Mouse (Mus musculus) testis, postnatal 14 days (tissue): ENCODE data around the gene Oser1.
"Not testable (repeated sequence)": the region's sequence is repeated elsewhere in the genome, so short reads cannot be mapped to it uniquely, and the experiment has no call there.

Source experiments
- DNase-seq: peaks from one replicate; pipeline ENCODE4 v3.0.0; 2021; ENCODE audit warnings: low spot score

The Oser1 gene

DNA sequence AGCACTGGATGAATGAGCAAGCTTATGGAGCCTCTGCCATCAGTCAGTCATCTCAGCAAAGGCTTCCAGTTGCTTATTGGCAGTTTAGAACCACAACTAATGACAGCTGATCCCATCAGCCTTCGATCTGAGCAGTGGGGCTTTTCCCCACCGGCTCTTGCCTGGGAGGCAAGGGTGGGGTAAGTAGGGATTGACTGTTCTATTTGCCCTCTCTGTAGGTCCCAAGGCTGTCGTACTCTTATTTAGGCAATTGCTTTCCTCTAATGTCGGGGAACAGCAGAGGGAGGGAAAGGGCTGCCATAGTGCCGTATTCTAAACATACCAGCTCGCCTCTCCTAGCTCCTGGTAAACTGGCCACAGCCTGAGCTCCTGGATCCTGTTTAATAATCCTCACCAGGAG is at the start of gene Oser1:
Oser1 (minus strand) TSS at position 101 of the 400 bp plus-strand sequence.
- no peak for DNase-seq

DNA sequence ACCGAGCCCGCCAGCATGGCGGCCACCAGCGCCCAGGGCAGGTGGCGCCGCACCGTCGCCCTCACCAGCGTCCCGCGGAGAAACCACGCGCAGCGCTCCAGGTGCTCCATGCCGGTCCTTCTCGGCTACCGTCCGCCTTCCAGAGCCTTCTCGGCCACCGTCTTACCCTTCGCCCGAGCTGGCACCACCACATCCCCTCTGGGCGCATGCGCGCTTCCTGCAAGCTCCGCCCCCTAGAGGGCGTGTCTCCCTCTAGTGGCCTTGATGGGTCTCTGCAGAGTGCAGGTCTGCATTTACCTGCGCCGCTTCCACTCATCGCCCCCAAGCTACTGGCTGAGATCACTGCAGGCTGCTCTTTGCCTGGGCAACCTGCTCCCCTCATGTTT is 48.0 kb upstream of the Oser1 start, which contains the start of gene Fitm2:
Fitm2 (minus strand) TSS at position 164 of the 386 bp plus-strand sequence.
- DNase-seq = peak; percentile 96

- DNase-seq = no peak
Observed at GRCm38 (mm10) chr2:163471710-163472465, 47.4 kb upstream of the Oser1 start.

- no peak for DNase-seq
Observed at GRCm38 (mm10) chr2:163471136-163471535, 46.6 kb upstream of the Oser1 start.

GRCm38 (mm10) chr2:163469711-163470110 is 45.2 kb upstream of the Oser1 start:
- no peak for DNase-seq

DNA sequence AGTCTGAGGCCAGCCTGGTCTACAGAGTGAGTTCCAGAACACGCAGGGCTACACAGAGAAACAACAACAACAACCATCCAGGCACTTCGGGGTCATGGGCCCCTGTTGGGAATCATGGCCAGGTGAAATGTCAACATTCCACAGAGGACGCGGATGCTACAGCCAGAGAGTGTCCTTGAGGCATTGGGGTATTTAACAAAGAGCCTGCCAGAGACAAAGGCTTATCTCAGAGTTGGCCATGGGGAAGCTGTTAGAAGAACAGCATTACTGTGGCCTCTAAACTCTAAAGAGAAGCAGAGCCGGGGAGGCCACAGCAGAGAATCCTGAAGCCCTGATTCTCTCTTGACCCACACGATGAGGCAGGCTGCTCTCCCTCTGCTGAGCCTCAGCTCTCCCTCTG is 44.4 kb upstream of the Oser1 start:
- no peak for DNase-seq

GRCm38 (mm10) chr2:163467585-163467984 is 43.1 kb upstream of the Oser1 start:
- peak; percentile 49 for DNase-seq

GRCm38 (mm10) chr2:163466771-163467170 is 42.3 kb upstream of the Oser1 start:
- no peak for DNase-seq

DNA sequence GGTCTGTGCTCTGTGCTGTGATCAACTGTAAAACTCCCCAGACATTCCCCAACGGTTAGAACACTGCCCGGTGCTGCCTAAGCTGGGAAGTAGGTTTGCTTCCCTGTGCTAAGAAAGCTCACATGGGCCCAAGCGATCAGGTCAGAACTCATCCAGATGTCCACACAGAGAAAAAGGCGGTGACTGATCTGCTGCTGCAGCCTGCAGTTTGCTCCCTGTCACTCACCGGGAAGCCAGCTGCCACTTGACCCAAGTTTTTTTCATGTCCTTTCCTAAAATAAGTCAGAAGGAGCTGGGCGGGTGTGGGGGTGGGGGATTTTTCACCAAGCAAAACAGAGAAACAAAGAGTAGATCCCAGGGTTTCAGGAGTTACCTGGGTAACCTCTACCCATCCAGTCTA is 40.1 kb upstream of the Oser1 start:
- DNase-seq = no peak

DNA sequence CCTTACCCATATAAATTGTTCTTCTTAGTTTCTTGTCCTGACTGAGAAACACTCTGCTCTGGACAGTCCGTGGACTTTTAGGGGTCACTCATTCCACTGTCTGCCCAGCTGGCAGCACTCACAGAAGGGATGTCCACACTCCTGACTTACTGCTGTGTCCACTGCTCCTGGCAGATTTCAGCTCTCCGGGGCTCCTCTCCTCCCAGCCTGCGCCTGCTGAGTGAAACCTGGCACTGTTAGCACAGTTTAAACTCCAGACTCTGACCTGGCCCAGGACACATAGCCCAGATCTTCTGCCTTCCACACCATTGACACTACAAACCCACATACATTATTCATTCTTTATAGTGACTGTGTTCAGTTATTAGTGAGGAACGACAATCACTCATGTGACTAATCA is 39.5 kb upstream of the Oser1 start:
- DNase-seq = no peak

DNA sequence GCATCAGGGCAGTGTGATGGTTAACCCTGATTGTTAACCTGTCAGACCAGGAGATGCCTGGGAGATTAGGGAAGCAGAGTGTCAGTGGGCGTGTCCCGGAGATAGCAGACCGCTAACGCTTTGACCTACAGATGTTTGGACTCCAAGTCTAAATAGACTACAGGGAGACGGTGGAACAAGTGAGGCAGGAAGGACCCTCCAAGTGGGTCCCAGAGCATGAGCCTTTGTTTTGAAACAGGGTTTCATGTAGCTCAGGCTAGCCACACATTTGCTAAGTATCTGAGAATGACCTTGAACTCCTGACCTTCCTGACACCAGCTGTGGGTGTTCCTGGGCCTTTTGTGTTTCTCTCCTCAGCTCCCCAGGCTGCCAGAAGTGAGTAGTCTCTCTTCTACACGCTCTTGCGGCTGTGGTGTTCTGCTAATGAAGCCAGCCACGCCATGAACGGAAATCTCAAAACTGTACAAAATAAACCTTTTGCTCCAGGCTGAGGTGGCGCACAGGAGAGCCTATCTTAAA is 38.8 kb upstream of the Oser1 start:
- DNase-seq = no peak

DNA sequence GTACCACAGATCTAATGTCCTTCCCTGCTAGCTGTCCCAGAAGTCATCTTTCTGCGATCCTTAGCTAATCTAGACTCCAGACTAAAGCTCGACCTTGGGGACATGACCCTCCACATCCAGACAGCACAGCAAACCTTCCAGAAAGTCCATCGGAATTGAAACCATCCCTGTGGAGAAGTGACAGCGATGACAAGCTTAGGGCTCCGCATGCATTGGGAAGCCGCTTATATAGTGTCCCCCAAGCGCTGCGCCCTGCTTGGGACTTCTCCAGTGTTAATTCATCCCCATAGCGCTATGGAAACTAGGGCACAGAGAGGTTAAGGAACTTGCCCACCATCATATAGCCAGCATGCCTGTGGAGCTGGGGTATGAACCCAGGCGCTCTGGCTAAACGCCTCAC is 38.3 kb upstream of the Oser1 start:
- DNase-seq = no peak

GRCm38 (mm10) chr2:163462386-163462785 is 37.9 kb upstream of the Oser1 start:
- no peak for DNase-seq

DNA sequence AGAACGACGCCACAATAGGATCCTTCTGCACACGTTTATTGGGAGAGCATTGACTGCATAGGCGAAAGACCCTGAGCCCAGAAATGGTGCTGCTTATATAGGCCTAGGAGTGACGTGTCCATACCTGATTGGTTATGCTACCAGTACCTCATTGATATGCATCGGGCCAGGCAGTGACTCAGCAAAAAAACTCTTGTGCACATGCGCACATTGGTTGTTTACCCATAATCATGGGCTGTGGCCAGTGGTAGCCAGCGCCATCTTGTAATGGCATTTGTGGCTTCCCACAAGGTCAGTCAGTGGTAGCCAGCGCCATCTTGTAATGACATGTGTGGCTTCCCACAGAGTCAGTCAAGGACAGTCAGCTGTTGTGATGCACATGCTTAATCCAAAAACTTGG is 36.8 kb upstream of the Oser1 start:
- not testable (repeated sequence) for DNase-seq

DNA sequence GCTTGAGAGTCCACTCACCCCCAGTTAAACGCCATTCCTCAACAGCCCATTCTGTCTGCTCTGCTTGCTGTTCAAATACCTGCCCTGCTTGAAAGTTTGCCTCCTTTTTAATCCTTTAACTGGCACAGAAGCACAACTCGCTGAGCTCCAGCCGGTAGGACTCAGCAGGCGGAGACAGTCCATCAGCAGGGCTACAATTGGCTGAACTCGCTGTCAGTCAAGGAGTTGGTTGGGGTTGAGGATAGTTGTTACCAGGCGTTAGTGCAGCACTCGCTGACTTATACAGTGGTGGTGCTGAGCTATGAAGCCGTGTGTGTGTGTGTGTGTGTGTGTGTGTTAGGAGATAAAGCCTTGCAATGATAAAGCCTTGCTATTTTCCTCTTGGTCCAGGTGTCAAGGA is 36.1 kb upstream of the Oser1 start:
- DNase-seq = no peak

DNA sequence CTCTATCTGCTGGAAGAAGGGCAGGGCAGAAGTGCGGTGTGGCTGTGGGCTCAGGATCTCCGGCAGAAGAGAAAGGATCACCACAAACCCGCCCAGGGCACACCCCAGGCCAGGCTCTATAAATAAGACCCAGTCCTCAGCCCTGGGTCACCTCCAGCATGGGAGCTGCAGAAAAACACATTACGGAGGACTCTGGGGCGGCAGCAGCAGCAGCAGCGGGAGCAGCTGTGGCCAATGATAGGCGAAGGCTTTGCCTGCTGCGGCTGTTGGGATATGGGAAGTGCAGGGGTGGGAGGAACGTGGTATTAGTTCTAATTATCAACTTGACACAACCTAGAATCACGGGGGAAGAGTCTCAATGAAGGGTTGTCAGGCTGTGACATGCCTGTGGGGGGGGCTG is 34.9 kb upstream of the Oser1 start:
- DNase-seq = no peak

GRCm38 (mm10) chr2:163458539-163459265 is 34.2 kb upstream of the Oser1 start:
- no peak for DNase-seq

GRCm38 (mm10) chr2:163453378-163453777 is 28.9 kb upstream of the Oser1 start:
- DNase-seq = no peak

DNA sequence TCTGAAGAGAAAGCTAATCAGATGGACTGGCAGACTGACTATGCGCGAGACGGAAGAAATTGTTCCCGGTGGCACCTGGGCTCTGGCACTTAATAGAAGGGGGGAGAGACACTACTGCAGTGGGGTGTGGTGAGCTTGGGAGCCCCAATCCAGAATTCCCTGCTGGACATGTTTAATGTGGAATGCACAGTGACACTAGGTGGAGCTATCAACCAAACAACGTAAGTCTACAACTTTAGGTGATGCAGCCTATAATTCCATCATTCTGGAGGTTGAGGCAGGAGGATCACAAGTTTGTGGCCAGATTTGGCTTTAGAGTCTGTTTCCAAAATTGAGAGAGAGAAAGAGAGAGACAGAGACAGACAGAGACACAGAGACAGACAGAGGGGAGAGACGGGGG is 28.2 kb upstream of the Oser1 start:
- DNase-seq = no peak

DNA sequence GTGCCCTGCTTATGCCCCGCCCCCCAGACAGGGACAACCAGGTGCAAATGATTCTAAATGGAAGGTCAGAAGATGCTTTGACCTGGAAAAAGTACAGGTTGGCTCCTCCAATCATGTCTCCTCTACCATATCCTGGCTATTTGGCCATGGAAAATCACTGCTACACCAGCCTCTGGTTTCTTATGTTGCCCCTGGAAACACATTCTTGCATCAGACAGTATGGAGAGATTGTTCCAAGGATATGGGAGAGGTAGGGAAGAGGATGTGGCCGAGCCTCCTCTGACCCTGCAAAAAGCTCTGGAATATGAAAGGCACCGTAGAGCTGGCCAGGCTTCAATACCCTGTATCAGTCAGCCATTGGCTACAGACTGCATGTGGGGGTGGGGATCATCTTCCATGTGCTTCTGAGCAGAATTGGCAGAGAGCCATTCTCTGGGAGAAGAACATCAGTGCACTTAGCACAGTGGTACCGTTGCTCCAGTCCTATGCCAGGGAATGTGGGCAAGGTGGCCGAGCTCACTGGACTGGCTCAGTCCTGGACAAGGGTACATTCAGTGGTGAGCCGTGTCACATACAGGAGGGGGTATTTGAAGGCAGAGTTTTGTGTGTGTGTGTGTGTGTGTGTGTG is 26.3 kb upstream of the Oser1 start:
- no peak for DNase-seq

DNA sequence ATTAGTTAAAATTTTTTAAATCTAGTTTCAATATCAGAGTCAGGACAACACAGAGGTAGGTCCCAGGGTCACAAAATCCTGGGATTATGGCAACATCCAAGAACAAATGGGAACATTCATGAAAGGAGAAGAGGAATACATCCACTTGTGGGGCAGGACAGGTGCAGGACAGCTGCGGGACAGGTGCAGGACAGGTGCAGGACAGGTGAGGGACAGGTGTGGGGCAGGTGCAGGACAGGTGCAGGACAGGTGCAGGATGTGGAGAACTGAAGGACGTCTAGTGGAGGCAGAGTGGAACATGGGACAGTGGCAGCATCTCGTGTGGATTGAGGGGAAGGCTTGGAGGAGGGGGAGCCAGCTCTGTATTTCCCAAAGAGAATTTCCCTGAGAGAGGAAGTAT is 24.8 kb upstream of the Oser1 start:
- DNase-seq = no peak

DNA sequence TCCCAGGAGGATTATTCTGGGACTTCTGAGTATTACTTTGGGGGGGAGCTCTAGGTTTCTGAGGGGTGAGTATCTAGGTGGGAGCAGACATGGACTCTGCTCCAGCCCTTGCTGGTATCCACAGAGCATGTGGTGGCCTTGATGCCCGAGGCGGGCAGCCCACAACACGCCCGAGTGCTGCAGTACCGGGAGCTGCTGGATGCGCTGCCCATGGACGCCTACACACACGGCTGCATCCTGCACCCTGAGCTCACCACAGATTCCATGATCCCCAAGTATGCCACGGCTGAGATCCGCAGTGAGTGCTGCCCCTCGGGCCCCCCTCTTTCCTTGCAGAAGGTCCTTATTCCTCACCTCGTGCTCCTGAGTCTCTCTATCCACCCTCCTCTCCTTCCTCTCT is 22.9 kb upstream of the Oser1 start:
- DNase-seq = no peak

- DNase-seq = no peak
Observed at GRCm38 (mm10) chr2:163444017-163444416, 19.5 kb upstream of the Oser1 start.
